Comparison of ENCODE assay signal across 8 mouse cellular contexts in genomic region chr3:36571361-36571826, GRCm38 (mm10). TPM values are rescaled to one million over a fixed set of nuclear protein-coding genes. Genes with fewer than 3 reads are reported as not detected.
DNase-seq lines count a peak whose midpoint lies in the region; ATAC-seq and TF ChIP-seq lines count a peak whose summit lies in the region.

No protein-coding gene starts in this region.

- peak overlapping the region; percentile 99 for H3K4me3 ChIP-seq in E14TG2a.4 (replicated peaks; ENCODE audit: low read length)
- H3K4me3 ChIP-seq in embryonic facial prominence, embryonic 10.5 days = peak overlapping the region; percentile 99
- peak overlapping the region; percentile 94 for H3K4me3 ChIP-seq in intestine, embryonic 15.5 days (replicated peaks)
- peak overlapping the region; percentile 52 for H3K4me3 ChIP-seq in midbrain, embryonic 14.5 days (replicated peaks; ENCODE audit: low read depth, low read length)

- peak overlapping the region; percentile 97 for H3K27ac ChIP-seq in embryonic facial prominence, embryonic 10.5 days (replicated peaks)
- peak overlapping the region; percentile 79 for H3K27ac ChIP-seq in intestine, embryonic 15.5 days
- no peak overlapping the region for H3K27ac ChIP-seq in midbrain, embryonic 14.5 days (replicated peaks; ENCODE audit: low read depth, low read length)

- H3K9ac ChIP-seq in intestine, embryonic 15.5 days = peak overlapping the region; percentile 84
- H3K9ac ChIP-seq in midbrain, embryonic 14.5 days (replicated peaks; ENCODE audit: low read length) = peak overlapping the region; percentile 49; the same call in 1 of the 2 replicates

- ATAC-seq in intestine, embryonic 15.5 days = peak; percentile 44
- ATAC-seq in midbrain, embryonic 14.5 days (ENCODE audit: low FRiP score, low TSS enrichment) = no peak; the same call in 1 of the 2 replicates

- peaks cover 22% of the 10 kb centered on the region for H3K4me1 ChIP-seq in E14TG2a.4 (replicated peaks; ENCODE audit: low read depth, low read length)
- peaks cover 17% of the 10 kb centered on the region for H3K4me1 ChIP-seq in embryonic facial prominence, embryonic 10.5 days
- 0 out of 2 replicates have a peak, but pooled peaks cover 6% of the 10 kb centered on the region for H3K4me1 ChIP-seq in intestine, embryonic 15.5 days (replicated peaks)
- H3K4me1 ChIP-seq in midbrain, embryonic 14.5 days (ENCODE audit: control insufficient read depth, insufficient read depth, low read length) = peaks cover 10% of the 10 kb centered on the region; the same call in 1 of the 2 replicates

- under 1% methylated on average over 46 of the region's 46 CpGs for WGBS in embryonic facial prominence, embryonic 10.5 days
- under 1% methylated on average over 46 of the region's 46 CpGs for WGBS in intestine, embryonic 15.5 days
- under 1% methylated on average over 46 of the region's 46 CpGs for WGBS in midbrain, embryonic 14.5 days

- DNase-seq in kidney, adult 11 months = peak; percentile 3
- no peak for DNase-seq in kidney, adult 8-10 months
- no peak for DNase-seq in embryonic facial prominence, embryonic 10.5 days (ENCODE audit: low spot score)
- DNase-seq in midbrain, embryonic 14.5 days = peak; percentile 4
- no peak for DNase-seq in cerebellum, adult 8-10 months
- DNase-seq in layer of hippocampus, adult 9-10 months (ENCODE audit: low spot score) = no peak

- peaks cover 44% of the 10 kb centered on the region for H3K36me3 ChIP-seq in E14TG2a.4 (ENCODE audit: insufficient read depth, low read length)
- H3K36me3 ChIP-seq in embryonic facial prominence, embryonic 10.5 days (replicated peaks) = peaks cover 42% of the 10 kb centered on the region
- H3K36me3 ChIP-seq in intestine, embryonic 15.5 days = peaks cover 16% of the 10 kb centered on the region
- peaks cover 34% of the 10 kb centered on the region for H3K36me3 ChIP-seq in midbrain, embryonic 14.5 days (ENCODE audit: control insufficient read depth, insufficient read depth, low read length)

- no peak for TF ChIP-seq CTCF in E14TG2a.4 (conservative IDR thresholded peaks at IDR 0.05; ENCODE audit: low read length)

- H3K4me2 ChIP-seq in intestine, embryonic 15.5 days (replicated peaks) = peak overlapping the region; percentile 85
- H3K4me2 ChIP-seq in midbrain, embryonic 14.5 days (ENCODE audit: low read length) = peak overlapping the region; percentile 98

- H3K27me3 ChIP-seq in E14TG2a.4 (ENCODE audit: insufficient read depth, low read length) = no peaks in the 10 kb centered on the region
- H3K27me3 ChIP-seq in embryonic facial prominence, embryonic 10.5 days (replicated peaks; ENCODE audit: low read depth, poor library complexity, severe bottlenecking) = no peaks in the 10 kb centered on the region
- H3K27me3 ChIP-seq in intestine, embryonic 15.5 days (replicated peaks) = no peaks in the 10 kb centered on the region
- no peaks in the 10 kb centered on the region for H3K27me3 ChIP-seq in midbrain, embryonic 14.5 days (ENCODE audit: control insufficient read depth, insufficient read depth, low read length)

- no peaks in the 10 kb centered on the region for H3K9me3 ChIP-seq in E14TG2a.4 (ENCODE audit: low read length)
- H3K9me3 ChIP-seq in embryonic facial prominence, embryonic 10.5 days = no peaks in the 10 kb centered on the region
- no peaks in the 10 kb centered on the region for H3K9me3 ChIP-seq in intestine, embryonic 15.5 days
- no peaks in the 10 kb centered on the region for H3K9me3 ChIP-seq in midbrain, embryonic 14.5 days (ENCODE audit: control insufficient read depth, low read length)

RNA-seq across cellular contexts. Expression of gene Ccna2, which starts 0.6 kb away (rescaled TPM):
- 225 and 229 TPM in 2 replicates for polyA plus RNA-seq in embryonic facial prominence, embryonic 10.5 days (2016; fragmentation: Nextera tagmentation; extraction: Ambion mirVana)
- 166 and 179 TPM in 2 replicates for polyA plus RNA-seq in intestine, embryonic 15.5 days (2015; fragmentation: Nextera tagmentation; extraction: Ambion mirVana)
- 24.7 and 55.1 TPM in 2 replicates for polyA plus RNA-seq in midbrain, embryonic 14.5 days (2014; fragmentation: Nextera tagmentation; extraction: Ambion mirVana)

RNA-seq across cellular contexts. Expression of gene Exosc9, which starts 19.0 kb away (rescaled TPM):
- polyA plus RNA-seq in embryonic facial prominence, embryonic 10.5 days (2016; fragmentation: Nextera tagmentation; extraction: Ambion mirVana) = 98.2 and 102 TPM in 2 replicates
- polyA plus RNA-seq in intestine, embryonic 15.5 days (2015; fragmentation: Nextera tagmentation; extraction: Ambion mirVana) = 63.6 and 65.1 TPM in 2 replicates
- 83.2 and 85.5 TPM in 2 replicates for polyA plus RNA-seq in midbrain, embryonic 14.5 days (2014; fragmentation: Nextera tagmentation; extraction: Ambion mirVana)

RNA-seq across cellular contexts. Expression of gene Bbs7, which starts 41.9 kb away (rescaled TPM):
- 16.2 and 17.5 TPM in 2 replicates for polyA plus RNA-seq in embryonic facial prominence, embryonic 10.5 days (2016; fragmentation: Nextera tagmentation; extraction: Ambion mirVana)
- 9.6 and 11.1 TPM in 2 replicates for polyA plus RNA-seq in intestine, embryonic 15.5 days (2015; fragmentation: Nextera tagmentation; extraction: Ambion mirVana)
- 14.2 and 21.6 TPM in 2 replicates for polyA plus RNA-seq in midbrain, embryonic 14.5 days (2014; fragmentation: Nextera tagmentation; extraction: Ambion mirVana)

RNA-seq across cellular contexts. Expression of gene Gm11549, which starts 49.8 kb away (rescaled TPM):
- not detected in 2 replicates for polyA plus RNA-seq in embryonic facial prominence, embryonic 10.5 days (2016; fragmentation: Nextera tagmentation; extraction: Ambion mirVana)
- 0.33 and 0.44 TPM in 2 replicates for polyA plus RNA-seq in intestine, embryonic 15.5 days (2015; fragmentation: Nextera tagmentation; extraction: Ambion mirVana)
- 0.21 and 0.27 TPM in 2 replicates for polyA plus RNA-seq in midbrain, embryonic 14.5 days (2014; fragmentation: Nextera tagmentation; extraction: Ambion mirVana)

Comparison
In these comparisons a context has a peak if more than half of its experiments do, and no peak if none do; other contexts are left out.
1. DNase-seq: peak in kidney, adult 11 months (single experiment) and midbrain, embryonic 14.5 days (single experiment); none in kidney, adult 8-10 months (0 of 2), embryonic facial prominence, embryonic 10.5 days (single experiment), cerebellum, adult 8-10 months (single experiment) and layer of hippocampus, adult 9-10 months (single experiment).
2. Peak in every context shown above with its lines, with median percentiles within 50 percentile points of each other: H3K4me3 ChIP-seq.